Mouse (Mus musculus) 3T3-L1 (cell line): ENCODE measurements around the gene Retreg1.
A peak's percentile ranks its signal among the peaks of the same experiment; 100 is the strongest.

Experiments used
- DNase-seq: peaks from one replicate; pipeline ENCODE4 v3.0.0-alpha.2; 2015; ENCODE audit warnings: low read depth, low spot score

Gene Retreg1

DNA sequence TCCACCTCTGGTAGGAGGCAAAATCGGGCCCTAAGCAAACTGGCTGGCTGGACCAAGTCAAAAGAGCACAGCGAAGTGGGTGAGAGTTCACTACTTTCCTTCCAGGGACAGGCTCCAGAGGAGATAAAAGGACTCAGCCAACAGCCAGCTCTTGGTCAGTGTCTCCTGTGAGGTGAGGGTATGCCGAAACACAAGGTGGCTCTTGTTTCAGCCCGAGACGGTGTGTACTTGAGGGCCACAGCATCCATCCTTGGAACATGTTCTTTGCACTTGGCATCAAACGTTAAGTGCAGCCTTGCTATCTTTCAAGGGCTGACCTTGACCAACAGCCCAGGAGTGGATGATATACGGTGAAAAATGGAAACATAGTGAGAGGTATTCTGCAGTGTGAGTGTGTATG lies 75.7 kb downstream of the Retreg1 start:
- DNase-seq, result no peak

GRCm38 (mm10) chr15:25919995-25920394 lies 77.0 kb downstream of the Retreg1 start:
- no peak for DNase-seq

GRCm38 (mm10) chr15:25920886-25921285 lies 77.9 kb downstream of the Retreg1 start:
- no peak for DNase-seq

GRCm38 (mm10) chr15:25922007-25922406 lies 79.0 kb downstream of the Retreg1 start:
- no peak for DNase-seq

GRCm38 (mm10) chr15:25923916-25924315 lies 80.9 kb downstream of the Retreg1 start:
- DNase-seq, result no peak

- no peak for DNase-seq
These were observed 83.2 kb downstream of the Retreg1 start for GRCm38 (mm10) chr15:25926171-25926570.

DNA sequence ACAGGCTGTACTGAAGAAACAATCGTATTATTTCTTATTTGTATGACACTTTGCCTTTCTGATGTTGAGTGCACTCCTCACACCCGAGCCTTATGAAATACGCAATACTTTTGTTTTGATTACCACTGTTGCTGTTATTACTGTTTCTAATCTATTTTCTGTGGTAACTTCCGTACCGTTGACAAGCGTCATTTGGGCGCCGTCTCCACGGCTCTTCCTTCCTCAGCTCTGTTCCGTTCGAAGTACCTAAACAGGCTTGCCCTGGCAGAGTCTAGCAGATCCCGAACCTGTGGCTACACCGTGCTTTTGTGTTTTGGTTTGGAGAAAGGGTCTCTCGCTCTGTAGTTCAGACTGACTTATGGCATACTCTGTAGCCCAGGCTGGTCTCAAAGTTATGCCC lies 84.1 kb downstream of the Retreg1 start:
- no peak for DNase-seq

DNA sequence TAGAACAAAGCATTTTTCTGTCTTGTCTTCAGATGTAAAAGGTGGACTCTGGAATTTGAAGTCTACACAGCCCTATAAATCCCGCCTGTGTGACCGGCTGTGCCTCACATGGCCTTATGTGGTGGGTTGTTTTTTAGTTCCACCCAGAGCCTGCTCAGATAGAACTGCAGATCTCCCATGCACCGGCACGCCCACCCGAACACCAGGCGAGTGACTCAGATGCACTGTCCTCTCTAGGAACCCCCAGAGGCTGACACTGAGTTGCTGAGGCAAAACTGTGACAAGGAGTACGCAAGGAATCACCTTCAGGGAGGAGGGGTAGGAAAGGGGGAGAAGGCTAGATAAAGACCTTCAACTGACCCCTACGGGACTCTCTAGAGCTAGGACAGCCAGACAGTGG lies 85.0 kb downstream of the Retreg1 start:
- no peak for DNase-seq

DNA sequence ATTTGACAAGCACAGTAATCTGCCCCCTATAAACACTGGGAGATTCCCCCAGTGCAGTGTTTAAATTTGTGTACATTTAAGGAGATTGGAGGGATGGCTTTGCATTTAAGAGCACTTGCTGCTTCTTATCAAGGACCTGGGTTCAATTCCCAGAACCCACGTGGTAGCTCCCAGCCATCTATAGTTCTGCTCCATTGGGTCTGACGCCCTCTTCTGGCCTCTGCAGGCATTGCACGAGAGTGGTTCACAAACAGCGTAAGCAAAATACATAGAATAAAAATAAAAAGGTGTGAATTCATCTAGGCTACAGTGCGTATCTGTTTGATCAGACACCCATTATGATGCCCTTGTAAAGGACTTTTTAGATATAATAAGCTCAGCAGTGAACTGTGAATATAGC lies 85.9 kb downstream of the Retreg1 start:
- no peak for DNase-seq

GRCm38 (mm10) chr15:25929518-25929917 lies 86.5 kb downstream of the Retreg1 start:
- DNase-seq, result no peak

DNA sequence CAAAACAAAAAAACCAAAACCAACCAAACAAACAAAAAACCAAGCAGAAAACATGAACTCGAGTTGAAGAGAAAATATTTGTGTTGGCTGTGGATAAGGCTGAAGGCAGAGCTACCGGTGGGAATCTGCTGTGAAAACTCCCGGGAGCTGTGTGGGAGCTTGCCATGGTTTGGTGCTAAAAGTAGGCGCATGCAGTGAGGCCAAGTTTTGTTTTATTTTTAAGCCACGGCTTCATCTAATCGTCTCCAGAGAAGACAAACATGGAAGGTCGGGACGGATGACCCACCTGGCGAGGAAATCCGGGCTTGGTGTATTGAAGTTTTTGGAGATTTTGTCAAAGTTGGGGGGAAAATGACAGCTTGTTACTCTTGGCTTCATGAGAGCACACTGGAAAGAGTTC lies 87.0 kb downstream of the Retreg1 start:
- DNase-seq, result no peak

DNA sequence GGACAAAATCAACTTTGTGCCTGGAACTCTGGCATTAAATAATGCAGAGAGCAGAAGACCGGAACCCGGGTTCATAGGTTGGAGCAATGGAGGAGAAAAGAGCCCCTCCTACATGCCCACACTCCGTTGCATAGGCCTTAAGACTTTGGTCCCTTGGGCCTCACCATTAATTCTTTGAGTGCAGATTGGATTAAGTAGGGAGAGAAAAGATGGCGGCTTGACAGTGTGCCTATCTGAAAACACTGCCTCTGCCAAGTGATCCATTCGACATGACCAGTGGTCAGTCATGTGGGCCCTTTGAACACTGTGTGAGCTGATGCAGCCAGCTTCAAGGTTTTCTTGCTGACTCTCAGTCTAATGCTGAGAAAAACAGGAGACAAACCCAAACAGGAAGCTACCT lies 87.7 kb downstream of the Retreg1 start:
- DNase-seq, result no peak

- no peak for DNase-seq
These were observed 89.5 kb downstream of the Retreg1 start for GRCm38 (mm10) chr15:25932497-25932896.

DNA sequence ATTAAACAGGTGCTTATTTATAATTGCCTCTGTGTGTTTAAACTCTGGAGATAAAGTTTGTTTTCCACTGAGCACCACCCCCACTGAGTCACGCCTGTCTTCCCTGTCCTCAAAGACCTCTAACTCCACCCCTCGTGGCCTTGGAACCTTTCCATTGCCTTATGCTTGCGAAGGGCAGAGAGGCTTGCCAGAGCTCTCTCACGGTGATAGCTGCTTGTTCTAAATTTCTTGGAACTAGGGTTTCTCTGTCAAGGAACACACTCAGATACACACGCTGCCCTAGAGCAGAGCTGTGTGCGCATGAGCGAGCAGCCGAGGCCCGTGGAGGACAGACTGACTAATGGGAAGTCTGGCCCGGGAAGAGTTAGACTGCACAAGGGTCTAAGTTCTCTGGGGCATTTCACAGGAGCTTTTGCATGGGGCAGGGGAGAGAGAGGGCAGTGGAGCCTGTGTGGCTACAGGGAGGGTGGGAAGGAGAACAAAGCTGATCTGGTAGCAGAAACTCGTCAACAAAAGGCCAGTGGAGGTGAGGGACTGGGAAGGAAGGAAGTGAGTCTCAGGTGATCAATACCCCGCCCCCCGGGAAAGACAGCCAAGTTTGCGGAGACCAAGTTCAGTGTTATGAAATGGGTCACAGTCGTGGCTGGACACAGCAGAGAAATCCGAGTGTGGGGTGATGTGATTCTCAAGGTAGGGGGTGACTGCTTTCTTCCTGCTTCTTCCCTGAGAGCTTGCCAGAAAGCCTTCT lies 90.1 kb downstream of the Retreg1 start:
- peak; percentile 71 for DNase-seq

DNA sequence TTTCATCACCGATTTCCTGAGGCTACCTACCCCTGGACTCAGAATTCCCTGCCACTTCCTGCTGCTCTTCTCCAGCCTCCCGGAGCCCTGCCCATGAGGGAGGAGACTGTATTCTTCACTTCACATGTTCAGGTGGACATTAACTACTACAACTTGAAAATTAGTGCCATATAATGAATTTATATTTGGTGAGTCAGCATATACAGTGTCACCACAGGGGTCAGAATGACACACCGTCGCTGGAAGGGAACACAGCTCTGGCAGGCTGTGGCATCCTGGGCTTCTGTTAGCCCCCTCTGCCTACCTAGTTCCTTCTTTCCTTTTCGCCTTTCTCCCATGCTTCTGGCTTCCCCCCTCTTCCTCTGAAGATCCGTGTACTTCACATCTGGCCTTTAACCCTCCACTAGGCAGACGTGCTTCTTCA lies 90.7 kb downstream of the Retreg1 start:
- DNase-seq, result peak; percentile 22

DNA sequence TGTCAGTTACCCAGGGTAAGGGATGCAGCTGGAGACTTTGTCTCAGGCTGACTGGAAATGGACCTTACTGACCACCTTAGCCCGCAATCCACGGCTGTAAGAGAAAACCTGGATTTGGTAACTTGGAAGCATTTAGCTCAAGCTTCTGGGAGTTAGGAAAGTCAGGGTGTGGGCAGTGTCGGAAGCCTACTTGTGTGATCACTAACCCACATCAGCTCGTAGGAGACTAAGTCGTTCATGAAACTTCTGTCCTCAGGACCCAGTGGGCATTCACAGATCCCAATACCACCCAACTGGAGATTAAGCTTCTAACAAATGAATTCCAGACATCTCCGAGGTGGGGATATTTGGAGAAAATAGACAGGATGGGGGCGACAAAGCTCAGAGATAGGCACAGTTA lies 91.4 kb downstream of the Retreg1 start:
- DNase-seq, result no peak

GRCm38 (mm10) chr15:25938496-25938895 lies 95.5 kb downstream of the Retreg1 start:
- DNase-seq, result no peak

- DNase-seq, result no peak
These were observed 97.7 kb downstream of the Retreg1 start for GRCm38 (mm10) chr15:25940397-25941377.

DNA sequence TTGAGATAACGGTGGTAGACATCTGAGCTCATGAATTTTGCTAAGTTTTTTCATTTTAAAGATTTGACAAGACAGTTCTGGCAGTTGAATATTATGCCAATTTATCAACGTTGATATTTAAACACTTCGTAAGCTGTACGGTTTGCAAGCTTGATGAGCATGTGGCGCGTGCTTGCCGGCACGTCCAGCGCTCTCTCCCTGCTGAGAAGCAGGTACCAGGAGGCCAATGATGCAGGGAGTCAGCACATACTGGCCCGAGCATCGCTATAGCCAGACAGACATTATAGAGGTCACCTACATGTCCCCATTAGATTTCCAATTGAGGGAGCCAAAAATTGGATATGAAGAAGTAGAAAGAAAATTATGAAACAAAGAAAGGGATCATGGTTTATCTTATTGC lies 98.5 kb downstream of the Retreg1 start:
- no peak for DNase-seq

DNA sequence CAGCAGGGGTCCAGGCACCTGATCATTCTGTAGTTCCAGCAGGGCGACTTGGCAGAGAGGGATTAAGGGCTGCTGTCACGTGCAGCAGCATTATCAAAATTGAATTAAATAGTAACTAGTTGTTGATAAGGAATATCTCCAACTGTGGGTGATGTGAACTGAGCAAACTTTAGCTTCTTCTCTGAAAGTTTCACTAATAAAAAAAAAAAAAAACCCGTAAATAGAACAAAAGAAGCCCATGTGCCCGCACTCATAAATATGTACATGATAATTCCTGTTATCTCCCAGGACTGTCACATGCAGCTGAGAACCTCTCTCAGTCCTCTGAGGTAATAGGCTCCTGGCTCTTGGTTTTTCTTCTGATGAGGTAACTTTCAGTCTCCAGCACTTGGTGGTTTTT lies 99.4 kb downstream of the Retreg1 start:
- DNase-seq, result no peak

DNA sequence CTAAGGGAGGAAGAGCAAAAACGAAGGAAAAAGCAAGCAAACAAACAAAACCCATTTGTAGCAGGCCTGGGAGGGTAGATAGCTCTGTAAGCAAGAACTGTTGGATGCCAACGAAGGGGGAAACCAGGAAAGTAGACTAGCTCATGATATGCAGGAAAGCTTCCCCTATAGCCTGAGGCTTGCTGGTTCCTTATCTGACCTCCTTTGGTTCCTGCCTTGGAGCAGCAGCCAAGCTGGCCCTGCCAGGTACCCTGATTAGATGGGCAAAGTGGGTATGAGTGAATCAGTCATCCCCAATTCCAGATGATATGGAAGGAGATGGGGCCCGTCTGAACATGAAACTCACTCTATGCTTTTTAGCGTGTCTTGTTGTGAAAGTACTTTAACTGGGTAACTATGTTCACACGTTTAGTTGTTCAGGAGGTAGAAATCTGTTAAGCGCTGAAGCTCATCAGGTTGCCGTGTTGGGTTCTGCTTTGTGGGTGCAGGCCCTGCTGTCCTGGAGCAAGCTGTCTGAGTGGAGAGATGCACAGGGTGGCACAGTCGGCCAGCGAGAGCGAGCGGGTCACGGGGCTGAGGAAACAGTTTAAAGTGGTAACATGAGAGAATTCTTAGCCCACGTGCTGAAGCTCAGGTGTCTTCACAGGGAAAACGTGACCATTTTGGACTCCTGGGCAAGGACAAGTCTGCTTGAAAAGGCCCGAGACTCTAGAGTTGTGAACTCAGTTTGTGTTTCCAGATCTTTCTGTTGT lies 100.6 kb downstream of the Retreg1 start:
- DNase-seq, result no peak

- no peak for DNase-seq
These were observed 102.2 kb downstream of the Retreg1 start for GRCm38 (mm10) chr15:25945224-25945623.
